Mouse (Mus musculus) CH12.LX (cell line): ENCODE measurements at regions not wholly inside any gene's neighbourhood (a gene's known extent, or its start where the extent isn't known, plus 50 kb on each side); places are given as distances from the start of the nearest gene placed in this dataset.

Source experiments
- BHLHE40 ChIP-seq: IDR thresholded peaks from 2 replicates; pipeline ENCODE4 v1.6.1; 2011; ENCODE audit warnings: mild to moderate bottlenecking, low read depth, low read length, improper control_type of control experiment
- POLR2A ChIP-seq: IDR thresholded peaks from 2 replicates; pipeline ENCODE4 v1.6.1; 2011; ENCODE audit warnings: low read depth, mild to moderate bottlenecking, improper control_type of control experiment, low read length

- no peak for TF ChIP-seq POLR2A
- TF ChIP-seq BHLHE40, result no peak
These were observed 78.5 kb upstream of the Slc4a10 start for GRCm38 (mm10) chr2:61967724-61968123.
